Mouse (Mus musculus): ENCODE measurements around the gene Adora1.

Adora1 gene

DNA sequence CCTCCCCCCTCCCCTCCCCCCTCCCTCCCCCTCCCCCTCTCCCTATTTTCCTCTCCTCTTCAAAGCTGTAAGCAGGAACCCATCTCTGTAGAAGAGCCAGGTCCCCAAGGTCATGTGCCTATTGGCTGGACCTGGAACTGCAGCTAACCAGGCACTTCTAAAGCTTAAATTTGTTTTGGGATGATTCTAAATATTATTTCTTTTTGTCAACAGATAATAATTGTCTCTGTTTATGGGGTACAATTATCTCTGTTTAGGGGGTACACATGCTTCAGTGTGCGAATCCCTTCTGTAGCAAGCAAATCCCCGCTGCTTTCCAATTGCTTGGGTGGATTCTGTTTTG, 18.6 kb downstream of the Adora1 start:
- in situ Hi-C loops (cut with MboI, MseI) = loop anchor here (10.0 kb wide), 1 partner anchor 1038 kb away; the partner anchor contains the start of gene Elf3

DNA sequence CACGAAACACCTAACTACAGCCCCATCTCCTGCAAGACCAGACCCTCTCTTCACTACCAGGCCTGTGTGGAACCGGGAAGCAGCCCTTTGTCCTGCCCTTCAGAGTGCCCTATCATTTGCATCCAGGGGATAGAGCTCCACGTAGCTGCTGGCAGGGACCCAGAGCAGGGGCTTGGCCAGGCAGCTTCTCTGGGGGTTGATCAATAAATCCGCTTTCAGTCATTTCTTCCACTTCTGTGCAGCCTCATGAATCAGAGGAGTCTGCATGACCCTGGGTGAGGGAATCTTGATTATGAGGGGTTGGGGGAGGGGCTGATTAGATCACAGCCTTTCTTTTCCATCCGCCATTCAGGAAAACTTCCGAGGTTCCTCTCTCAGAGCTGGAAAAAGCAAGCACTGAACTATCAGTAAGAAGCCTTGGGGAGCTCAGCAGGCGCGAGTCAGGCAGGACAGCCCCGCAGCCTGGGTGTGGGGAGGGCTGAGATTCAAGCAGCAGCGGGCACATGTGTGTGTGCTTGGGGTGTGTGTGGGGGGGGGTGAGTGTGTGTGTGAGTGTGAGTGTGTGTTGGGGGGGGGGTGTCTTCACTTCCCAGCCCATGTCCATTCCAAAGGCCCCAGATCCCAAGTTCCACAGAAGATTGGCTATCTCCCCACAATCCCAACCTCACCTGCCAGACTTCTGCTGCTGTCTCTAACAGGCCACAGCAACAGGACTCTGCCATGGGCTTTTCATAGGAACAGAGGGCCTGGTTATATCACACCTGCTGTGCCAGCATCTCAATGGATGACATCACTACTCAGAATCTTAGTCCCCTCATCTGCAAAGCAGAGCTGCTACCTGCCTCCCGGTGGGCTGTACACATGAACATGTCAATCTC, 19.2 kb downstream of the Adora1 start:
- in situ Hi-C loops (cut with MboI, MseI) = loop anchor here (10.0 kb wide), 1 partner anchor 1039 kb away; the partner anchor contains the start of gene Elf3

DNA sequence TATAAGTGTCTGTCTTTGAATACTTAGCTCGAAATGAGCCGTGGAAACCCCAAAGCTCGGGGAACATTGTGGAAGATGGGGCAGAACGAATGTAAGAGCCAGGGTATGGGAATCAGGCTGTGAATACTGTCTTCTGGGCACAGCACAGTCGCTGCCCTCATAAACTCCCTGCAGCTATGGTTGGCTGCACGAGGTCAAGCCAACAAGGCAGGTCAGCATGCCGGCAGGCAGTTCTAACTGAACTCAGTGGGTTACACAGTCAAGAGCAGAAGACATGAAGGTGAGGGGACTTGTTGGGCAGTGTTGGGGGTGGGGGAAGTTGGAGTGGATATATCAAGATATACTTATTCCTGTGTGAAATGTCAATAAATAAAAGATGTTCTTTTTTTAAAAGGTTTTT, 20.2 kb downstream of the Adora1 start:
- in situ Hi-C loops (cut with MboI, MseI) = loop anchor here (10.0 kb wide), 1 partner anchor 1040 kb away; the partner anchor contains the start of gene Elf3

GRCm38 (mm10) chr1:134213405-134213804, 21.8 kb downstream of the Adora1 start:
- in situ Hi-C loops (cut with MboI, MseI) = loop anchor here (10.0 kb wide), 1 partner anchor 1041 kb away; the partner anchor contains the start of gene Elf3

DNA sequence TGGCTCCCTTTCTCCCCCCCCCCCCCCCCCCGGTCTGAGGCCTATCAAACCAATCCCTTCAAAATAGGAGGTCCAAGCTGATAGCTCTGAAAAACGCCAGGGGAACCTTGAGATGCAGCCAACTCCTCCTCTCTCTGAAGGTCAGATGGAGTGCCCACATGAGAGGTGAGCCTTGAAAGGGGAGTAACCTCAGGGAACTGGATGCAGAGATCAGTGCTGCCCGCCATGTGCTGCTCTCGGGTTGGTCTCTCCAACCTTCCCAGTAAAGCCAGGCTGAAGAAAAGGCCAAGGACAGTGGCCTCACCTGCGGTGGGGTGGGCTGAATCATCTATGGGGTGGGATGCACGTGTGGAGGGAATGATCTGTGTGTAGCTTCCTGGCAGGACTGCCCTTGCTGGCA, 22.9 kb downstream of the Adora1 start:
- in situ Hi-C loops (cut with MboI, MseI) = loop anchor here (10.0 kb wide), 1 partner anchor 1042 kb away; the partner anchor contains the start of gene Elf3

DNA sequence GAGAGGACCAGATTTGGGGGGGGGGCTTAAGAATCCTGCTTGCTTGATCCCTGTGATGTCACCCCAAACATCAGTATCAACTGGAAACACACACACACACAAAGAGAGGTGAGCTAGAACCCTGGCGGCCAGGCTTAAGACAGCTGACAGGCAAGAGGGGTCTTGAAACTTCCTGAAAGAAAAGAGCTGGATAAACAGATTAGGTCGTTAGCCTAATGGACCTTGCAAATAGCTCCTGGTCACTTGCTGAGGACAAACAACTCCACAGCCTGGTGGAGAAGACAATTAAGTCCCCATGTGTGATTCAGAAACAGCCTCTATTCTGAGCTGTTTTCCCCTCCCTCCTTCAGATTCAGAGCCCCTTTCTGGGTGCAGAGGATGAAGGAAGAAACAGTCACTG, 23.6 kb downstream of the Adora1 start:
- in situ Hi-C loops (cut with MboI, MseI) = loop anchor here (10.0 kb wide), 1 partner anchor 1043 kb away; the partner anchor contains the start of gene Elf3

GRCm38 (mm10) chr1:134211043-134211442, 24.2 kb downstream of the Adora1 start:
- in situ Hi-C loops (cut with MboI, MseI) = loop anchor here (10.0 kb wide), 1 partner anchor 1044 kb away; the partner anchor contains the start of gene Elf3

DNA sequence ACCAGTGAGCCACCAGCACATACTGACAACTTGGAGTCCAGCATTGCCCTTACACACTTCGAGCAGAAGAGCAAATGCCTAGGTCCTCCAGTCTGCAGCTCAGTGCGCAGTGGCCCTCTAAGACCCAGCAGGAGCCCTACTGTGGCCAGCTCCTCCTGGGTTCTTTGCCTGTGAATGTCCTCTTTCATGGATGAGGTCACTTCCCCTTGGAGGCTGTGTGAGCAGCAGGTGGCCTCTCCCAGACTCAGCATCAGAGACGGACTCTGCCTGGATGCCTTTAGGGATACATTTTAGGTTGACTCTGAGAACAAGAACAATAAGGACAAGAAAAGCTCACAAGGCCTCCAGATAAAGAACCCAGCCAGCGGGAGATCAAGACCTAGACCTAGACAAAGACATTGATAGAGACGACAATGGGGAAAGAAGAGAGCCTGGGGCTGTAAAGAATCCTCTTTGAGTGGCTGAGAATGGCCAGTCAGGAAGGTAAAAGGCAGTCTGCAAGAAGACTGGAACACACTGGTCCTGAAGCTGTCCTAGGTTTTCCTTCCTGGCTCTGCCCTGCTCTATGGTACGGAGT, 25.0 kb downstream of the Adora1 start:
- in situ Hi-C loops (cut with MboI, MseI) = loop anchor here (10.0 kb wide), 1 partner anchor 1045 kb away; the partner anchor contains the start of gene Elf3

GRCm38 (mm10) chr1:134206085-134206484, 29.1 kb downstream of the Adora1 start:
- in situ Hi-C loops (cut with MboI, MseI) = no loop called here

DNA sequence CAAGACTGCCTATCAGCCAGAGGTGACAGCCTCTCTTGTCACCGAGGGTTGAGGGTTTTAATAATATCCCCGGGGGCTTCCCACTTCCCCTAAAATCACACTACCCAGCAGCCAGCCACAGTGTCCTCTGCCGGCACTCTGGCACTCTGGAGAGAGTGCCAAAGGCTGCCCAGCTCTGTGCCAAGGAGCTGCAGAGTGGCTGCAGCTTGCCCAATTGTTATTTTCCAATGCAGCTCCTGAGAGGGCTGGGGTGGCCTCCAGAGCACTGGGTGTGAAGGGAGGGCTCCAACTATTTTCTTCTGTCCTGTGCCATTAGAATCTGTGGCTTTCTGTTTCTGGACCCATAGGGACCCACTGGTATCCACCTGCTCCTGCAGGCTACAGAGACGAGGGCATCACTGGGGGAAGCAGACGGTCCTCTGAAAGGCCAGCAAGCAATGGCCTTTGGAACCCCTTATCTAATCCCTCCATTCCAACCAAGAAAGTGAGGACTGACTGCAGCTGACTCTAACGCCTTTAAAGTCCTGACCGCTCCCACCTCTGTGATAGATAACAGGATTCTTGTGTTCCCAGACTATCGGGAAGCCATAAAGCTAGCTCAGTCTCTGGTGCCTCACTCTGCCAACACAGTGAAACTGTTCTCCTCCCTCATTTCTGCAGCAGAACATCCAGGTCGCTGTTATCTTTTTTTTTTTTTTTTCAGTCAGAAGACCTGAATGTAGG, 29.8 kb downstream of the Adora1 start:
- in situ Hi-C loops (cut with MboI, MseI) = no loop called here

DNA sequence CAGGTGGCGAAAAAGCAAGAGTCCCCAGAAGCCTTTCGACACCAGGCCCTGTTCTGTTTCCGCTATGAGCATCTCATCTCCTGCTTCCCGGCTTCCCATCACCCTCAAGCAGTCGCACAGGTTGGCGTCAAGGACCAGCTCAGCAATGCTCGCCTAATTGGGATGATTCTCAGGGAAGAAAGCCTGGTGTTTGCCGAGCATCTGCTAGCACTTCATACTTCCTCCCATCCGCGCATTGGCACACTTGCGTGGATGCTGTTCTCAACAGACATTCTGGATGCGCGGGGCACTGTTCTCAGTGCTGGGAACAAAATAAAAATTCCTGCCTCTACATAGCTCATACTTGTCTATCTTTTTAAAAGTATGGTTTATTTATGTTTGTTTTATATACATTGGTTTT, 31.0 kb downstream of the Adora1 start:
- in situ Hi-C loops (cut with MboI, MseI) = no loop called here

- in situ Hi-C loops (cut with MboI, MseI) = no loop called here
Observed at GRCm38 (mm10) chr1:134201751-134202420, 33.3 kb downstream of the Adora1 start.

GRCm38 (mm10) chr1:134200998-134201686, 34.1 kb downstream of the Adora1 start:
- in situ Hi-C loops (cut with MboI, MseI) = no loop called here

DNA sequence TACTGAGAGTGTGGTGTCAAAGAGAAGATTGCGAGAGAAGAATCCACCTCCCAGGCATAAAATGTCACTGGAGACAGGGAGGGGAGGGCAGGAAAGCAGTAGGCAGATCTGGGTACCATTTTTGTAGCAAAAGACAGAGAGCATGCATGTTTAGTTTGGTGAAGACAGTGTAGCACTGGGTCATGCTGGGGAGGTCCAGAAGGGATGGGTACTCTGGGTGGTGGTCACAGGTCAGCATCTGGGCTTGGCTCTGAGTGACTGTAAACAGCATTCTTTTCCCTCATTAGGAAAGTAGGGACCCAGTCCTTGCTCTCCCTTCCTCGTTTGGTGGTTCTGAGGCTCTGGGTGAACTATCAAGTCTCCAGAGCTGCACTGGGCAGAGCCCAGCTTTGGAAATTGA, 34.8 kb downstream of the Adora1 start:
- in situ Hi-C loops (cut with MboI, MseI) = no loop called here

GRCm38 (mm10) chr1:134198197-134198995, 36.8 kb downstream of the Adora1 start:
- in situ Hi-C loops (cut with MboI, MseI) = no loop called here

- in situ Hi-C loops (cut with MboI, MseI) = no loop called here
Observed at GRCm38 (mm10) chr1:134197325-134197982, 37.8 kb downstream of the Adora1 start.

- in situ Hi-C loops (cut with MboI, MseI) = no loop called here
Observed at GRCm38 (mm10) chr1:134196386-134196785, 38.8 kb downstream of the Adora1 start.

DNA sequence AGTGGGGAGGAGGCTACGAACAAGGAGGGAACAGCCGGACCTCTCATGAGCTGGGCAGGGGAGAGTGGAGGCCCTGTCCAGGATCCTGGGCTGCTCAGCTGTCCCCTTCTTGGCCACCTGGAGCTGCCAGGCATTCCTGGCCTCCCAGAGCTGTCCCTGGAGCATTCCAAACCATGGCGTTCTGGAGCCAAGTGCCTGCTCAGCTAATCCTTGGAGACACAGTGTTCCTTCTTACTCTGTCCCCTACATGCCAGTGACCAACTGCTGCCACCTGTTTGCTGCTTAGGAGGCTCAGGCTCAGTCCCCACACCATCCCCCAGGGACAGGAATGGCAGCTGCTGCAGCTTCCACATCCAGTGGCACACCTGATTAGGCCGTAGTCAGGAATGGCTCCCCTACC, 39.3 kb downstream of the Adora1 start:
- in situ Hi-C loops (cut with MboI, MseI) = no loop called here

DNA sequence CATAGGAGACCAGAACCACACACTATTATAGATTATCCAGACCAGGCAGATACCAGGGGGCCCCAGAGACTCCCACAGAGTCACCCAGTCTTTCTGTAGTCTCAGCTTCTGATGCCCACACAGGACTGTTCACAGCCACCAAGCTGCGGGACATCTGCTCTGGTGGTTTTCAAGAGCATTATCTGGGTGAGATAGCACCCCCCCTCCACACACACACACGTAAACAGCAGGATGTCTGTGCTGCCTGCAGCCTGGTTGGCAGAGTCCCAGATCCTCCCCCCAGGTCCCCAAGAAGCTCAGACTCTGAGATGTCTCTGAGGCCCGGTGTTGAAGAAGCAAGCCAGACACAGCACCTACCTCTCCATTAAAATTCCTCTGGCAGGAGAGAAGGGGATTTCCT, 39.7 kb downstream of the Adora1 start:
- in situ Hi-C loops (cut with MboI, MseI) = no loop called here

Measured in regulatory T cell (primary cell).